Mouse (Mus musculus): ENCODE results near the gene Dnaic1.
"Not testable (repeated sequence)": the region's sequence is repeated elsewhere in the genome, so short reads cannot be mapped to it uniquely, and the experiment has no call there.

Gene Dnaic1

DNA sequence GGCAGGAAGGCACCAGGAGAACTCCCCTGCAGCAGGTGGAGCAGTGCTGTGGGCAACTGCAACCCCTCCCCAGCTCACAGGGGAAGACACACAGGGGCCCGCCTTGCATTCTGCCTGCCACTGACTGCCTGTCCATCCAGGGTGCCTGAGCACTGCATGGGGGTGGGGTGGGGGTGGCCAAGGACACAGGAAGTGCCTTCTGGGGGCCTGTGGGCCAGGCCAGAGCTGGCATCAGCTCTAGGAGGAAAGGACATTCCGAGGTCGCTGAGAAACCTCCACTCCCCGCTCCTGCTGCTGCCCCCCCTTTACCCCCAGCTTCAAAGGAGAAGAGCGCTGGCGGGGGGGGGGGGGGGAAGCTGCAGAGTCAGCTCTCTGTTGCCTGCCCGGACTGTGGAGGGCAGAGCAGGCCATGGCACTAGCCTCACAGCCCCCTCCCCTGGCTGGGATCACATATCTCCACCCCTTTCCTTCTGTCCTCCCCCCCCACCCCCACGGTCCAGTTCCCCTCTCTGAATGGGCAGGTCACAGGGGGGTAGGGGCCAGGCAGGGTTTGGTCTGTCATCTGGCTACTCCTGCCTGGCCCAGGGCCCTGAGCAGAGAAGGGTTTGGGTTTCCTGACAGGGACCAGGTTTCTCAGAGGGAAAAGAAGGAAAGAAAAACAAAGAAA, 95.6 kb downstream of the Dnaic1 start:
- DNase-seq (ENCODE audit: low spot score in 2 of 2), result no peak

DNA sequence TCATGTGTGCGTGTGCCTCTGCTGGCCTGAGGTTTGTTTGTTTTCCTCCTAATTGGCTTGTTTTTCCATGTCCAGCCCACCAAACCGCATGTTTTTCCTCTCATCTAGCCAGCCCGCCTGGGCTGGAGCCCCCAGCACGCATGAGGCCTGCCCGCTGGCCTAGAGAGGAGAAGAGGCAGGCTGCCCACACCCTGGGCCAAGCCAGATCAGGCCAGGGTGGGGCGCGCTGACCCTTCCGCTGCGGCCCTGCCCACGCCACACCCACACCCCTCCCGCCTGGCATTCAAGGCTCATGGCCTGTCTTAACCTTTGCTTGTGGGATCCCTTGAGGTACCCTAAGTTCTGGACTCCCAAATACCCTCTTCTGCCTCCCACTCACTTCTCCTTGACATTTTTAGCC, 97.1 kb downstream of the Dnaic1 start:
- no peak for DNase-seq (ENCODE audit: low spot score in 2 of 2)

DNA sequence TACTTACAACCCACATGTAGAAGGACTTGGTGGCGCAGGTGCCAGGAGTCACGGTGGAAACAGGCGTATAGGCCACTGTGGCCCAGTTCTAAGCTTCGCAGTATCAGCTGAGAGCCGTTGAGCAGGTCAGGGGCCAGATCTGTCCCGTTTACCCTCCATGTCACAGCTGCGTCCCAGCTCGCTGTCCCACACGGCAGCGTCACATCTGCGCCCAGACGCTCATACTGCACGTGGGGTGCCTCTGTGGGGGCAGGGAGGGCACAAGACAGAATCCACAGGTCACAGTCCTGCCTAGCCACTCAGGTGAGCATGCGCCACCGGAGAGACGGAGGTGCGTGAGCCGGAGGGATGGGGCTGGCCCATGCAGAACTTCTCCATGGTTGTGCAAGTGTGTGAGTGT, 101.3 kb downstream of the Dnaic1 start:
- DNase-seq (ENCODE audit: low spot score in 2 of 2), result no peak

DNA sequence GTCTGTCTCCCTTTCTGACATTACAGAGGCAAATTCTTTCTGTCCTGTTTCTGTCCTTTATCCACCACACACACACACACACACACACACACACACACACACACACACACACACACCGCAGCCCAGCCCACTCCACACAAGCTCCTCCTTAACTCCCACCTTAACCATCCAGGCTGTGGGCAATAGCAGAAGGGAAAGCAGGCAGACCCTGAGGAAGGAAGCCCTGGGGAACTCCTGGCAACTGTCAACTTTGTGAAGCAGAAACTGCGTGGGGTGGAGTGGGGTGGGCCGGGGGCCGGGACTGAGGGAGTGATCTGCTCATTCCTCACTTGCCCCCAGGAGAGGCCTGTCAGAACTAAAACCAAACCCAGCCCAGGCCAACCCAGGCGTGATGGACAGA, 101.9 kb downstream of the Dnaic1 start:
- DNase-seq (ENCODE audit: low spot score in 2 of 2), result no peak

DNA sequence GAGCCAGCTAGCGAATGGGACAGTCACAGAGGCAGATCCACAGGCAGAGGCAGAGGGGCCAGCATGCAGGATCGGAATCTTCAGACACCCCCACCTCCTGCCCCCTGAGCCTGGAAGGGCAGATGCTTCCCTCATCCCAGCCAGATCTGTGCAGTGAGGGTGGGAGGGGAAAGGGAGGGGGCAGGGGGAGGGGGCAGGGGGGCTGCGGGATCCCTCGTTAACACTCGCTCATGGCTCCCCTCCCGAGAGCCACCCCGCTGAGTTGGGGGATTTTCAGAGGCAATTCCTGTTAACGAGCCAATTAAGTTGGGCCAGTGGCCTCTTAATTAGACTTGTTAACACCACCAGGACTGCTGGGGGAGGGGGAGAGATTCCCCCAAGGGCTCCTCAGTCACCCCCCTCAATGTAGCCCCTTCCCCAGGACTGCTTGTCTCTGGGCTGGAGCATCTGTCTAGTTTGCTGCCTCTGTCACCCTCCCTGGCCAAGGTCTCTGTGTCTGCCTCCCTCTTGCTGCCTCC, 102.4 kb downstream of the Dnaic1 start:
- no peak for DNase-seq (ENCODE audit: low spot score in 2 of 2)

DNA sequence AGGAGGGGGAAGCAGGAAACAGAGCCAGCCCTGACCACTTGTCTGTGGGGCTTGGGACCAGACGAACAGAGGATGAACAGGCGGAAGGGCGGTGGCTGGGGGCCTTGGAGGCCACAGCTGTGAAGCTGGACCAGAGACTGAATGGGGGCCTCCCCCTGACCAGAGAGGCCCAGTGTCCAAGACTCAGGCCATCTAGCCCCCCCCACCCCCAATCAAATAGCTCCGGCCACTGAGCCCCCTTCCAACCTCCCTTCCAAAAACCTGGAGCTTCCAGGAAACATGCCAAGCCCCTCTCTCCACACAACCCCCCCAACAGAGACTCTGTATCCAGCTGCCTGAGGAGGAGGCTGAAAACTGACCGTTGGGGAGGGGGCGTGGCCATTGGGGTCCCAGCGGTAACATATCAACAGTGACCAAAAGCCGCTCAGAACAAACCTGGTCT, 103.0 kb downstream of the Dnaic1 start:
- DNase-seq (ENCODE audit: low spot score in 2 of 2), result no peak

DNA sequence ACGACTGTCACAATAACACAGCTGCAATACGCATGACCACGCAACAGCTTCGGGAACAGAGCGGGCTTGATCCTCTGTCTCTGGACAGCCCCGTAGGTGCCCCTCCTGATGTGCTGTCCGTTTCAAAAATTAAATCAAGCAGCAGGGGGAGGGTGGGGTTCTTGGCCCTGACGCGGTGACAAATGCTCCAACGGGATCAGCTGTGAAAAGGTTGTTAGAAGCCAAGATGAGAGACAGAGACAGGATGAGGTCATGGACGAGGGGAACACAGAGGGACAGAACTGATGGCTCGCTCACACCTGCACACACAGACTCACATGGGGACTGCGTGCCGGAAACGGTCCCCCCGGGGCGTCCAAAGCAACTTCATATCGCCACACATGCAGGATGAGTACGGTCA, 103.6 kb downstream of the Dnaic1 start:
- DNase-seq (ENCODE audit: low spot score in 2 of 2), result no peak

DNA sequence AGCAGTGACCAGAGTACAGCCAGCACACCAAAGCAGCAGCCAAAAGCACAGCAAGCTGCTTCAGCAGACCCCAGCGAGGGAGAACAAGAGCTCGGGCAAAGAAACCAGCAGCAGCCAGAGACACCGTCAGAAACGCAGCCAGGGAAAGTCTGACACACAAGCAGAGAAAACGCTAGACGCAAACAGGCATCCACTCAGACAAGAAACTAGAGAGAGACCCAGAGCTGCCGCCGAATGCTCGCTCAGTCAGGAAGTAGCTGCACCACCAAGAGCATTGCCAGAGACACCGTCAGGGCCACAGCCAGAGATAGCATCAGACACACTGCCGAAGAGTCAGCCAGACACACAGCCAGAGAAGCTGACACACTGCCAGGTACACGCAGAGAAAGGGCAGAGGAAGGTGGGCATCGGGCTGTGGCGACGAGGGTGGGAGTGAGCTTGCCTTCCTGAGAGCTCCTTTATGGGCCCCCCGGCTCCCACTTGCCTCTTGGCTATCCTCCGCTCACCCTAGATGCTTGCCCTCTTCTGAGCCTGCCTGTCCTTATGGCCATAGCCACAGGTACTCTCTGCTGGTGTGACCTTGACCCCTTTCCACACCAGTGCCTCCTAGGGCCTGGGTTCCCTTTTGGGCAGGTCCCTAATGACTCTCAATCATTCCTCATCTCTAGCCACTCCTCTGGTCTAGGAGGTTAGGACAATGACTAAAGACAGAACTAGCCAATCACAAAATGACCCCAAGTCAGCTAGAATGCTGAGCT, 106.9 kb downstream of the Dnaic1 start:
- DNase-seq (ENCODE audit: low spot score in 2 of 2), result no peak

DNA sequence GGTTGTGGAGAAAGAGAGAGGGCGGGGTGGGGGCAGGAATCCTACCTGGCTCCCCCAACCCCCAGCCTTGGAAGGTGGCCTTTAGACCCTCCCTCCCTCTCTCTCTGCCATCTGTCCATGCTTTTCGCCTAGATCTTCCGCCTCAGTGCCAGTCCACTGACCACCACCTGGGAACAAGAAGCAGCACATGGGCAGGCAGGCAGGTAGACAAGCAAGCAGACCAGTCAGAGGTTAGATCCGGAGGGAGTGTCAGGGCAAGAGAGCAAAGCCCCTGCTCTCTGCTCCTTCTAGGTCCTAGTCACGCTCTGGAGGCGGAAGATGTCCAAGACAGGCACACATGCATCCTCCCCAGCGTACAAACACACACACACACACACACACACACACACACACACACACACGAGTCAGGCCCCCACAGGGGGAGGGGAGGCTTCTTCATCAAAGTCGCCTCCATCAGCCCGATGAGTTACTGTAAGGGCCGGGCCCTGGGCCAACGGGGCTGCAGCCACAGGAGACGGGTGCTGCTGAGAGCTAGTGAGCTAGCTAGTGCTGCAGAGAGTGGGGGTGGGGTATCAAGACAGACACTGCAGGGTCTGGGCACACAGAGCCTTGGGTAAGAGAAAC, 107.5 kb downstream of the Dnaic1 start:
- no peak for DNase-seq (ENCODE audit: low spot score in 2 of 2)

DNA sequence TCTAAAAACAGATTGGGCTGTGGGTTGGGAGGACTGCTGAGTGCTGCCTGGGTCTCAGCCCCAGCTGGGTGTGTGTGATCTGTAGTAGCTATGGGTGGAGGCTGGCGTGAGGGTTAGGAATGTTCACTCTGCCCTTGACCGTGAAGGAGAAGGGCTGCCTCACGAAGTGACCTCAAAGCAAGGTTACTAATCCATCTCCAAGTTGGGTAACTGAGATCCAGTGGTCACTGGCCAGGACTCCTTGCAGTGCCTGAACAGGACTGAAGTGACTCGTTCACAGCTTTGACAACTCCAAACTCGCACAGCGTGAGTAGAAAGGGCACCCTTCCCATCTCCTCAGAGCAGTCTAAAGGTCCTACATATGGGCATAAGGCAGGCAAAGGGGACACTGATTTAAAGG, 109.3 kb downstream of the Dnaic1 start:
- no peak for DNase-seq (ENCODE audit: low spot score in 2 of 2)

DNA sequence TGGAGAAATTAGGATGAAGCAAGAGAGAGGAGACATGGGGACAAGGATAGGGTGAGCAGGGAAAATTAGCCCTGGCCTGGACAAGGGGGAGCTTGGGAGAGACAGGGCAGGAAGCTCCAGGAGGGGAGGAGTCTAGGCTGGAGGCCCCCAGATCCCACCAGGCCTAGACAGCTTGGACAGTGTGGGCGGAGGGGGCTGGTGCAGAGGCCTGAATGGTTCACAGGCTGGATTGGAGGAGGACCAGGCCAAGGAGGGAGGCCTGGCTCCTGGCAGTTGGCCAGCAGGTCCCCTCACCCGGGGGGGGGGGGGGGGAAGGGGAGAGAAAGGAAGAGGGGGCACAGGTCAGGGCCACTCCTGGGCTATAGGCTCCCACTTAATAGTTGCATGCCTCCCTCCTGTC, 109.7 kb downstream of the Dnaic1 start:
- no peak for DNase-seq (ENCODE audit: low spot score in 2 of 2)

DNA sequence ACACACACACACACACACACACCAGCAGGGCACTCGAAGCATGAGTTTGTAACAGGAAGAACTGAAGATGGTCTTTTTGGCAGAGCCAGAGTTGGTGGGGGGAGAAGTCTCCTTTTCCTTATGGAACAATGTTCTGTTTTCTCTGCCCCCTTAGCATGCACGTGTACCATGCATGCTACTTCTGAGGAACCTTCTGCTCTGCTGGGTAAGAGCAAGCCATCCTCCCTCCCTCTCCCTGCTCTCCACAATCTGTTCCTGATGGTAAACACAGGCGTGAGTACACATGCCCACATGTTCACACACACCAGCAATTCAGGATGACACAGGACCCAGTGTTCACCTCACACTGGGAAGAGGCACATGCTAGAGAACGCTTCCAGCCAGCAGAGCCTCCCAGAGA, 111.6 kb downstream of the Dnaic1 start:
- DNase-seq (ENCODE audit: low spot score in 2 of 2), result no peak

DNA sequence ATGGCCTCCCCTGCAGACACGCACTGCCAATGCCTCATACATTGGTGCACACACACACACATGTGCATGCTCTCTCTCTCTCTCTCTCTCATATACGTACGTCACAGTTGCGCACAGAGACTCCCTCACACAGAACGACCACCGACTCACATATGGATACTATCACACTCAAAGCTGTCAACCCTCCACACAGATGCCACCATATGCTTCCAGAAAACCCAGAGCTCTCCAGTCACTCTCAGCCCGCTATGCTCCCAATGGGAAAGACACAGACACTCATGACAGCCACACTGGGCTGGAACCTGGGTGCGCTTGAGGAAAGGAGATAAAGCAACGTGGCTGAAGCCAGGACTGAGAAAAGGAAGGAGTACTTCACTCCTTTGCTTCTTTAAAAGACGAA, 112.4 kb downstream of the Dnaic1 start:
- no peak for DNase-seq (ENCODE audit: low spot score in 2 of 2)

DNA sequence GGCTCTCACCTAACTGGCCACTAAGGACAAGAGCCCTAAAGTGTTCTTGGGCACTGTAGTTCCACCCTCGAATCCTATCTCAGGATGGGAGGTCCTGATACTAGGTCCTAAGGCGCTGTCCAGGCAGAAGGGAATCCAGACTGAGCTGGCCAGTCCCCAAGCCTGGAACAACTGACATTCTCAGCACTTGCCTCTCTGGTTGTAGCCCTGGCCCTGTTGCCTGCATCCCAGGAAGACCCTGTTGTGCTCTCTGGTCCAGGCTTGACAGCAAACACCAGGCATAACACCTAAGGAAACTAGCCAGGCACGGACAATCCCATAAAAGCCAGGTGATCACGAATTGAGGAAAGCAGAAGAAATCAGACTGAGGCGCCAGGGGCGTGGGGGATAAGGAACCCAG, 113.2 kb downstream of the Dnaic1 start:
- no peak for DNase-seq (ENCODE audit: low spot score in 2 of 2)

DNA sequence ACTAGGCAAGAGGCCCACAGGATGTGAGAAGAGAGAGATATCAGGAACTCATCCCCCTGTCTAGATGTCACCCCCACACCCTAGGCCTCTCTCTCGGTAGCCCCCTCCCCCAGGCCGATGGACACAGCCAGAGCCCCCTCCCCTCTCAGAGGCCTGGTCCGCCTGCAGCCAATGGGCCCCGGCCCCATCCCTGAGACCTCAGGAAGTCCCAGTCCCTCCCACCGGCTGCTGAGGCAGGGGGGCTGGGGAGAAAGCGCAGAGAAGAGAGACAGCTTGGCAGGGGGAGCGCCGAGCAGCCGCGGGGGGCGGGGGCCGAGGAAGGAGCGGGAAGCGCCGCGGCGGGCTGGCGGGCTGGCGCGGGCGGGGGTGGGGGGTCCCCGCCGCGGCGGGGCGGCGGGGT, 113.7 kb downstream of the Dnaic1 start:
- DNase-seq (ENCODE audit: low spot score in 2 of 2), result not testable (repeated sequence)

DNA sequence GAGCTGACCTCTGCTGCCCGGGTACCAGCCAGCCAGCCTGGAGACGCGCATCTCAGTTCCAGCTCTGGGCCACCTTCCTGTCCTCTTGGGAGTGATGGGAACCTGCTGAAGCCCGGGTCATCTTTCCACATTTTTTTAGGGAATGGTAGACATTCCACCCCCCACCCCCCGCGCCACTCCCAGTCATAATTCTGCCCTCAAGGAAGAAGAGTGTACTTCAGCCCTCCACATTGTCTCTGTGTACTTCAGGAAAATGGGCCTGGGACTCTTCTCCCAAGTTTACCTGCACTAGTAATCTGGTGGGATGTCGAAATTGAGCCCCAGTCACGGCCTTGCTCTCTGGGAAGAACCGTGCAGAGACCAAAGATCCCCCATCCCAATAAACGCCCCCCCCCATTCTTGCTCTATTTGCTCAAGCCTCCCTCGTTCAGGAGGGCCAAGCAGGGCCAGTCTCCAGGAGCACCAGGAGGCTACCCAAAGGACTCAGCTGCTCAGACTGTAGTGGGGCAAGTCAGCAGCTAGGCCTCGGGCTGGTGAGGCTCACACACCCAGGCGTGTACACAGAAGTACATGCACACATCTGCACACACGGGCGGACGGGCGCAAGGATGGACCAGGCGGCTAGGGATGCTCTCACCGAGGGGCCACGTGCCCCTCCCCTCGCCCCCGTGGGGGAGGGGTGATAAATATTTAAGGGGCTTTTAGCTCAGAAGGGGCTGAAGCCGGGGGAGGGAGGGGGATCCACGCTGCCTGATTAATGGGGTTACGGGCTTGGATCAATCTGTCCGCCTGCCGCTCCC, 114.8 kb downstream of the Dnaic1 start:
- not testable (repeated sequence) for DNase-seq (ENCODE audit: low spot score in 2 of 2)

DNA sequence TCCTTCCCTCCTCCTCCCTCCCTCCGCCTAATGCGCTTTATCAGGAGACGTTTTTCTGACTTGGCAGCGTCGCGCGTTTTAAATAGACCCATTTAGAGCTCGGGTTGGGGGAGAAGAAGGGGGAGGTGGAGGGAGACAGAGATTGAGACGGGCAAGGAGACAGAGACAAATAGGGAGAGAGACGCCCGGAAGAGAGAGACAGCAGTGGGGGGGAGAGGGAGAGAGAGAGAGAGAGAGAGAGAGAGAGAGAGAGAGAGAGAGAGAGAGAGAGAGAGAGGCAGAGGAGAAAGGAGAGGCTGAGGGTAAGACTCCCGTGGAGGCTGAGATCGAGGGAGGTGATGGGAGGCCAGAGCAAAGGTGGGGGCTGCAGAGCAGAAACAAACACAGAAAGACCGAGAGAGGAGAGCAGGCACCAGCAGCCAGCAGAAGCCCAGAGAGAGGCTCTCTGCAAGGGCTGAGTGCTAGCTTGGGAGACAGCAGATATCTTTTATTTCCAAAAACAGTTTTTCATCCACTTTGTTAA, 115.4 kb downstream of the Dnaic1 start:
- not testable (repeated sequence) for DNase-seq (ENCODE audit: low spot score in 2 of 2)

DNA sequence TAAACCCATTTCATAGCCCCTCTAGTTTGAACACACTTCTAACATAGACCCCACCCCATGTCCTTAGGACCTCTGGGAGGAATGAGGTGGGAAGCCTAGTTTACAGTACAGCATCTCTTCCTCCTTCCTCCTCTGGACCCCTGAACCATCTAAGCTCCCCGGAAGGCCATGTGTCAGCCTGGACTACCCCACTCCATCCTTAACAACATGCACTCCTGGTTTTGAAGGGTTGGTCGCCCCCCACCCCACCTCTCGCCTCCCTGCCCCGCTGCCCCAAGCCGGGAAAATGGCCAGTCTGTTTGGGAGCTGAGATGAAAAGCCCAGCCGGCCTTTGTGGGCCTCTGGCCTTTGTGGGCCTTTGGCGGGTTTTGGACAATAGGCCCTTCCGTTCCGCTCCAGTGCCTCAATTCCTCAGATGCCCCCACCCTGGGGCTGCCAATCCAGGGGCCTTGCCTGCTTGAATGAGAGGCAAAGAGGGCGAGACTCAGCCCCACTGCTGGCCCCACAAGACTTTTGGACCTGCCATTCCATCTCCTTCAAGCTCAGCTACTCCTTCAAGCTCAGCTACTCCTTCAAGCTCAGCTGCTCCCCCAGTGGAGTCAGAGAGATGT, 116.4 kb downstream of the Dnaic1 start:
- not testable (repeated sequence) for DNase-seq (ENCODE audit: low spot score in 2 of 2)
